Mouse (Mus musculus) mouse embryonic stem cell (cell line): ENCODE measurements around the gene Borcs6.

Experiments used
- in situ Hi-C, 2 experiments: fragments of 300-500 bp; cut with MboI; formaldehyde crosslinking; loops; 1 replicate in 1 of 2; 3 replicates in 1 of 2; pipeline ENCODE4 v1.14.3; 2019 to 2020; ENCODE audit warnings: low sequenced_read_pairs in 2 of 2, low pct_unique_long_range_greater_than_20kb in 1 of 2, mixed read lengths in 1 of 2; ENCODE audit not compliant: unreplicated experiment in 1 of 2

The Borcs6 gene

GRCm38 (mm10) chr11:69046395-69046774, 13.1 kb upstream of the Borcs6 start:
- in situ Hi-C loops: no loop called here

- in situ Hi-C loops: no loop called here
Observed at GRCm38 (mm10) chr11:69047592-69047991, 11.9 kb upstream of the Borcs6 start.

- in situ Hi-C loops: no loop called here
Observed at GRCm38 (mm10) chr11:69048151-69048550, 11.4 kb upstream of the Borcs6 start.

GRCm38 (mm10) chr11:69050748-69051147, 8.8 kb upstream of the Borcs6 start:
- in situ Hi-C loops: no loop called here

DNA sequence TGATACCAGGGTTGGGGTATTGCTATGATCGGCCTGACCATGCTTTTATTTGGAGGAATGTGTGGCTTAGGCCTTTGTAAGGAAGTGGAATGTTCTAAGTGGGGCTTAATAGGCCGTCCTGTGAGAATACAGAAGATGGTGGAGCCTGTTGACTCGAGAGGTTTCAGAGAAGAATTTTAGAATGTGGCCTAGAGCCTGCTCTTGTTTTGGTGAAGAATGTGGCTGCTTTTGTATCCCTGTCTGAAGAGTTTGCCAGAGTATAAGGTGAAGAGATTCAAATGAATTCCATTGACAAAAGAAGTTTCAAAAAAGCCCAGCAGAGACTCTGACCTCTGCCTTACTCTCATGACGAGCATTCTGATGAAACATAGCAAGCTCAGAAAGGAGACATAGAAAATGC, 7.7 kb upstream of the Borcs6 start:
- in situ Hi-C loops: no loop called here

- in situ Hi-C loops: no loop called here
Observed at GRCm38 (mm10) chr11:69052824-69053421, 6.6 kb upstream of the Borcs6 start.

DNA sequence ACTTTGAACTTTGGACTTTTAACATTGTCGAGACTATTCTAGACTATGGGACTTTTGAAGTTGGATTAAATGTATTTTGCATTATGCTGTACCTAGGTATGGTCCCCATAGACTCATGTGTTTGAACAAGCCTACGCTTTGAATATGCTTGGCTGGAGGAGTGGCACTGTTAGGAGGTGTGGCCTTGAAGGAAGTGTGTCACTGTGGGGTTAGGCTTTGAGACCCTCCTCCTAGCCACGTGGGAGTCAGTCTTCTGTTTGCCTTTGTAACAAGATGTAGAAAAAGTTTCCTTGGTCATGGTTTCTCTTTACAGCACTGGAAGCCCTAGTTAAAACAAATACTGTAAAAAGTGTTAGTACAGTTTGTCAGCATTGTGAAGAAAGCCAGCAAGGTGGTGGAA, 5.7 kb upstream of the Borcs6 start:
- in situ Hi-C loops: no loop called here

DNA sequence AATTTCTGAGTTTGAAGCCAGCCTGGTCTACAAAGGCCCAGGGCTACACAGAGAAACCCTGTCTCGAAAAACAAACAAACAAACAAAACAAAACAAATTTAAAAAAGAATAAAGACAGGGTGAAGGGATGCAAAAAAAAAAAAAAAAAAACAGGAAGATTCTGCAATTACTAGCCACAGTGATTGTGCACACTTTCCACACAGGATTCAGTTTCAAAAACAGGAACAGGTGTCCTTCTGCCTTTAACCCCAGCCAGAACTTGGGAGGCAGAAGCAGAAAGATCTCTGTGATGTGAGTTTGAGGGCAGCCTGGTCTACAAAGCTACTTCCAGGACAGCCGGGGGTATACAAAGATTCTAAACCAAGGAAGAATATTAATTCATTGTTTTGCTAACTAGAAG, 1.3 kb upstream of the Borcs6 start:
- in situ Hi-C loops: no loop called here

DNA sequence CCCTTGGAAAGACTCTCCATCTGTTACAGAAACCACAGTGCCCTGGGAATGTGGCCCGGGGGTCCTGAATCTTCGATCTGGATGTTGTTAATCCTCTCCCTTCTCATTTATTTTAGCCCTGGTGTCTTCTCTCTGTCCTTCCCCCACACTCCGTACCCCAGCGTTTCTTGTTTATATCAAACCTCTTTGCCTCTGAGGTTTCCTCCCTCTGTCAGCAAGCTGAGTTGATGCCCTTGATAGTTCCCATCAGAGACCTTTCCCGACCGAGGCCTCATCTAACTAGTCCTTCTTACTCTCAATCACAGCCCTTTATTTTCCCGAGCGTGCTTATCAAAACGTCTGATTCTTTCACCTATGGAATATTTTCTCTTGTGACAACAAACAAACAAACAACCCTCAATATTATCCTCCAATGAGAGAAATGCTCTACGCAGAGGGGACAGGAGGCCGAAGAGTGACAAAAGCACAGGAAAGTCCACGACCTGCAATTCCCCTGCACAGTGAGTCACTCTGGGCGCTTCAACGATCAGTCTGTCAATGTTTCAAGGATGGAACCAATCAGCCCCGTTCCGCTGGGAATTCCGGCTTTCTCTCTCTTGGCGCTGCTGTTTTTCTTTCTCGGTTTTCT, 674 bp upstream of the Borcs6 start:
- in situ Hi-C loops: no loop called here

GRCm38 (mm10) chr11:69059975-69060411, 476 bp downstream of the Borcs6 start:
- in situ Hi-C loops: loop anchor here in 1 of 2 experiments (10.0 kb wide), 1 partner anchor 175 kb away; the partner anchor contains the start of gene Gucy2e

- in situ Hi-C loops: loop anchor here in 1 of 2 experiments (10.0 kb wide), 1 partner anchor 174 kb away; the partner anchor contains the start of gene Gucy2e
Observed at GRCm38 (mm10) chr11:69060448-69061254, 1.1 kb downstream of the Borcs6 start.

DNA sequence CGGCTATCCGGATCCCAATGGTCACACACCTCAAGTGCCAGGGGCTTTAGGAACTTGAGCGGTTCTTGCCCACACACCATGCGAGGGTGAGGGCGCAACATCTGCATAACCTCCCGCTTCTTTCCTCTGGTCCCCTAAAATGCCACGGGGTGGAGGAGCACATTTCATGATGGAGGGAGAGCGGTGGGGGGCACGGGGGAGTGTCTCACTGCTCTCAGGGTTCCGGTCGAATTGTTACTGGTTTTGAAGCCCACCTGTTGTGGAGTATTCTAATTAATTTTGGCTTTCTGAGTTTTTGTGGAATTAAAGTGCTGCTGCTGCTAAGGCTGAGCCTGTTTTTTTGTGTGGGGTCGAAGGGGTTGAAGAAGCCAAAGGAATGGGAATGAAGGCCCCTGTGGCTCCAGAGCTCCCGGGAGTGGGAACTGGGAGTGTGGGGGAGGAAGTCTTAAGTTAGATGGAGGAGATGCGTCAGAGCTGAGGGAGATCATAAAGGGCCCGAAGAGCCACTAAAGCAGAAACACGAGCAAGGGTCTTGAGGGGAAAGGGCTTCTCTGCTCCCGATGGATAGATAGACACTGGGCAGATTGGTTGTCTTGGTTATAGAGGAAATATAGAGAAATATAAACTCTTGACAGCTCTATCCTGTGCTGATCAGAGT, 1.9 kb downstream of the Borcs6 start:
- in situ Hi-C loops: loop anchor here in 1 of 2 experiments (10.0 kb wide), 1 partner anchor 173 kb away; the partner anchor contains the start of gene Gucy2e

DNA sequence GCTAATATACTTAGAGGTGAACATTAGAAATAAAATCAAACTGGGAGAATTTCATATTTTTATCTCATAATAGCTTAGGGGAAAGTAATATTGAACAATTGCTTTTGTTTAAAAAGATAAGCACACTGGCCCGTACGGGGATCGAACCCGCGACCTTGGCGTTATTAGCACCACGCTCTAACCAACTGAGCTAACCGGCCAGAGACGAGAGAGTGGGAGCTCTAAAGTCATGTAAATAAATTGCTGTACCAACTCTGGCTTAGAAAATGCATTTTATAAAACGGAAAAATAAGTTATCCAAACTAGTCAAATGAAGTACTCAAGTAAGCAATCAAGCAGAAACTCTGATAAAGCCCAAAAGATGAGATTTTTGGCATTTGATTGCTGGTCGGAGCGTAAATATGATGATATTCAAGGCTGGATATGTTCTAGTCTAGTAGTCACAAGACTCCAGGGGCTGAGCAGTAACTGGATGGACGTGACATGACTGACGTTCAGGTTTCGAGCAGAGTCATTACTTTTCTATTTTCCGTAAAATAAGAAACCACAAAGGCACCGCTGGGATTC, 2.8 kb downstream of the Borcs6 start:
- in situ Hi-C loops: loop anchor here in 1 of 2 experiments (10.0 kb wide), 1 partner anchor 173 kb away; the partner anchor contains the start of gene Gucy2e

DNA sequence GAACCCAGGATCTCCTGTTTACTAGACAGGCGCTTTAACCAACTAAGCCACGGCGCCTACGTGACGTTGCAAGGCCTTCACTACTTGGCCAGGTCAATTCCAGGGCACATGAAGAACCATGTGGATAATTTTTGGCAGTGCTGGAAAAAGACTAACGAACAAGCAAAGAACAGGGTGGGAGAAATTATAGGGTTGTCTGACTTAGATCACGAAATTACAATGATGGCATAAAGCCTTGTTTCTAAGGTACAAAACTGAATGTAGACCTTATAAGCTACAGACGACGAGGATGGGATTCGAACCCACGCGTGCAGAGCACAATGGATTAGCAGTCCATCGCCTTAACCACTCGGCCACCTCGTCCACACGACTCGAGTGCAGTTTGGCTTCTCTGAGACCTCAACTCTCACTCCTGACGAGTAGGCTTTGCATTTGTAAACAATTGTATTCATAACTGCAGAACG, 3.3 kb downstream of the Borcs6 start:
- in situ Hi-C loops: loop anchor here in 1 of 2 experiments (10.0 kb wide), 1 partner anchor 172 kb away; the partner anchor contains the start of gene Gucy2e

GRCm38 (mm10) chr11:69063413-69064201, 4.1 kb downstream of the Borcs6 start:
- in situ Hi-C loops: loop anchor here in 1 of 2 experiments (10.0 kb wide), 1 partner anchor 171 kb away; the partner anchor contains the start of gene Gucy2e

- in situ Hi-C loops: loop anchor here in 1 of 2 experiments (10.0 kb wide), 1 partner anchor 170 kb away; the partner anchor contains the start of gene Gucy2e
Observed at GRCm38 (mm10) chr11:69064259-69065133, 5.0 kb downstream of the Borcs6 start.
